Mouse (Mus musculus) 3T3-L1 (cell line): ENCODE measurements around the gene Scnn1b.

Experiments
- DNase-seq: peaks from one replicate; pipeline ENCODE4 v3.0.0-alpha.2; 2015; ENCODE audit warnings: low read depth, low spot score

Gene Scnn1b

GRCm38 (mm10) chr7:121864858-121865585, at the start of gene Scnn1b:
Scnn1b (plus strand) TSS chr7:121865038.
- no peak for DNase-seq

GRCm38 (mm10) chr7:121821632-121822031, 43.2 kb upstream of the Scnn1b start:
- DNase-seq: peak; percentile 17

- no peak for DNase-seq
Measured at GRCm38 (mm10) chr7:121828481-121828880, 36.4 kb upstream of the Scnn1b start.

GRCm38 (mm10) chr7:121835392-121835791, 29.4 kb upstream of the Scnn1b start:
- no peak for DNase-seq

GRCm38 (mm10) chr7:121836827-121837226, 28.0 kb upstream of the Scnn1b start:
- no peak for DNase-seq

- no peak for DNase-seq
Measured at GRCm38 (mm10) chr7:121840810-121841209, 24.0 kb upstream of the Scnn1b start.

GRCm38 (mm10) chr7:121842234-121842633, 22.6 kb upstream of the Scnn1b start:
- DNase-seq: no peak

- no peak for DNase-seq
Measured at GRCm38 (mm10) chr7:121845964-121846363, 18.9 kb upstream of the Scnn1b start.

GRCm38 (mm10) chr7:121848537-121849168, 16.2 kb upstream of the Scnn1b start:
- DNase-seq: no peak

- no peak for DNase-seq
Measured at GRCm38 (mm10) chr7:121857177-121857884, 7.5 kb upstream of the Scnn1b start.

GRCm38 (mm10) chr7:121858939-121859338, 5.9 kb upstream of the Scnn1b start:
- DNase-seq: no peak

- no peak for DNase-seq
Measured at GRCm38 (mm10) chr7:121871631-121872030, 6.8 kb downstream of the Scnn1b start.

GRCm38 (mm10) chr7:121873998-121874397, 9.2 kb downstream of the Scnn1b start:
- no peak for DNase-seq

GRCm38 (mm10) chr7:121874784-121875183, 9.9 kb downstream of the Scnn1b start:
- no peak for DNase-seq

- no peak for DNase-seq
Measured at GRCm38 (mm10) chr7:121880246-121880645, 15.4 kb downstream of the Scnn1b start.

GRCm38 (mm10) chr7:121890636-121891360, 26.0 kb downstream of the Scnn1b start:
- no peak for DNase-seq

- DNase-seq: no peak
Measured at GRCm38 (mm10) chr7:121896689-121897088, 31.9 kb downstream of the Scnn1b start.

- DNase-seq: no peak
Measured at GRCm38 (mm10) chr7:121899311-121899710, 34.5 kb downstream of the Scnn1b start.

GRCm38 (mm10) chr7:121899940-121900339, 35.1 kb downstream of the Scnn1b start:
- no peak for DNase-seq

- no peak for DNase-seq
Measured at GRCm38 (mm10) chr7:121902757-121903411, 38.0 kb downstream of the Scnn1b start.

GRCm38 (mm10) chr7:121906879-121907278, 42.0 kb downstream of the Scnn1b start:
- DNase-seq: no peak
